Mouse (Mus musculus): ENCODE data around the gene Abr.

Abr gene

GRCm38 (mm10) chr11:76518125-76518524, 104.0 kb downstream of the Abr start:
- no peak for DNase-seq (ENCODE audit: low spot score in 2 of 2)

DNA sequence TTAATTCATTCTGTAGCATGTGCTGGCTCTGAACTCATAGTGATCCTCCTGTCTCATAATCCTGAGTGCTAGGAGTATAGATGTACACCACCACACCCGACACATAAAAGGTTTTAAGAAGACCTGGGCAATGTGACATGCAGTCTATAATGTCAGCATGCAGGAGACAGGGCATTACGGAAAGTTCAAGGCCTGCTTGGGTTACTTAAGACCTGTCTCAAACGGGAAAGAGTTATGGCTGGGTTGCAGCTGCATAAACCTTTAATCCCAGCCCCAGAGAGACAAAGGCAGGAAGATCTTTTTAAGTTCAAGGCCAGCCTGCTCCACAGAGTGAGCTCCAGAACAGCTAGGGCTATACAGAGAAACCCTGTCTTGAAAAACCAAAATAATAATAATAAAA, 105.2 kb downstream of the Abr start:
- no peak for DNase-seq (ENCODE audit: low spot score in 2 of 2)

DNA sequence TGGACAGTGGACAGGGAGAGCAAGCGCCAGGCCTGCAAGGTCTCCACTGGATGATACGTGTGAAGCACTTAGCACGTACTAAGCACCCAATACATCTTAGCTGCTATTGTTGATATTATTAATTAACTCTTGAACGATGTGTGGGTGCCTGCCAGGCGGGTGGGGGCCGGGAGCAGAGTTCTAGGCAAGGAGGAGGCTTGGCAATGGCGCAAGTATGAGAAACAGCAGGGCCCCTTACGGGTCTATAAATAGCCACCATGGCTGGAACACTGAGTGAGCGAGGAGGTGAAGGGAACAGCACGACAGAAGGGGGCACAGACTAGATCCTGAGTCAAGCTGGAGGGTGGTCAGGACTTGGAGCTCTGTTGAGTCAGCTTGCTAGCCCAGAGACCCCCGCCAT, 107.0 kb downstream of the Abr start:
- no peak for DNase-seq (ENCODE audit: low spot score in 2 of 2)

GRCm38 (mm10) chr11:76510977-76511376, 111.1 kb downstream of the Abr start:
- no peak for DNase-seq (ENCODE audit: low spot score in 2 of 2)

- no peak for DNase-seq (ENCODE audit: low spot score in 2 of 2)
These were observed 112.1 kb downstream of the Abr start for GRCm38 (mm10) chr11:76509751-76510723.

DNA sequence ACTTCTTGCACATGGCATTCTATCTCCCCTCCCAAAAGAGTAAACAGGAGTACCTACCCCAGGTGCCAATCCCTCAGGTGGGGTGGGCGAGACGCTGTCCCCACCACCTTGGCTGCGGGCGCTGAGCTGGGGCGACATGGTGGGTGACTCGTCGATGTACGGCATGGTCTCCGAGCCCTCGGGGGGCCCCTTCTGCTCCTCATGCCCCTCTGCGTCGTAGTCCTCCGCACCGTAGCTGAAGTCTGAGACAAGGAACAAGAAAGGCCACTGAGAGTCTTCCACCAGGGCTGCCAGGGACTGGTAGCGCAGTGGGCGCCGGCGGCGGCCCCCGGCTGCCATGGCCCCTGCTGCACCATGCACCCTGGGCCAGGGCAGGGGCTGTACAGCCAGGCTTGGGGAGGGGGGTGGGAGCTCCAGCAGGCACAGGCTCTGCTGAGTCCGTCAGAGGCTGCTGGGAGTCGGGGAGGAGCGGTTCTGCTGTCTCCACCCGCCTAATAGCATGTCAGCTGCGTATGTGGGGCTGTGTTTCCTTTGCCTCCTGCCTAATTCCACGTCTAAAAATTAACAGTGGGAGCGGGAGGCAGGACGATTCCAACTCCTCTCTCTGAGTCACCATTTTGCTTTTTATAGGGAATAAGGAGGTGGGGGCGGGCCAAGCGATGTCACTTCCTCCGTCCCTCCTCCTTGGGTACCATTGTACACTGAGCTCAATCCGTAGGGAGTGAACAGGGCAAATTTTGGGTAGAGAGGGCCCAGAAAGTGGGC, 113.1 kb downstream of the Abr start:
- no peak for DNase-seq (ENCODE audit: low spot score in 2 of 2)

GRCm38 (mm10) chr11:76508125-76508524, 114.0 kb downstream of the Abr start:
- DNase-seq (ENCODE audit: low spot score in 2 of 2): no peak

- no peak for DNase-seq (ENCODE audit: low spot score in 2 of 2)
These were observed 114.6 kb downstream of the Abr start for GRCm38 (mm10) chr11:76507302-76508124.

DNA sequence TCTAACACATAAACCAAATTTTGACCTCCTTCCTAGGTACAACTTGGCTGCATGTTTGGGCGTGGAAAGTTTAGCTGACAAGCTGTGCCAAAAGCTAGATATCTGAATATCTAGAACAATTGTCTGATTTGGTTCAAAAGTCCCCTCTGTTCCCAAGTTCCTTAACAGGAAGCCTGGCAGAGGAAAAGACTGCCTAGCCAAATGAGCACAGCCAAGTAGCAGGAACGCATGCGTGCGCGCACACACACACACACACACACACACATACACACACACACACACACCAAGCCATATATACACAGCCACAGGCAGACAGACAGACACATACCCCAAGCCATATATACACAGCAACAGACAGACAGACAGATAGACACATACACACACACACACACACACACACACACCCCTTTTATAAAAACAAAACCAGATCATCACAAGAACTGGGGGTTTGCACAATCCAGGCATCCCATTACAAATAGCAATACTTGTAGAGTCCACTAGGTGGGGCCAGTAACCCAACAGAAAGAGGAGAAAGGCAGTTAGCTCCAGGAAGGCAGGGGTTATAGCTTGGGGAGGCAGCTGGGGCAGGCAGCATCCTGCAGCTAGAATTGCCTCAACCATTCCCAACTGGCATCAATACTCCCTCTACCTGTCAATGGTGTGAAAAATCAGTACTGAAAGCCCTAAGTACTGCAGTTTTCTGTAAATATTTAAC, 115.4 kb downstream of the Abr start:
- DNase-seq (ENCODE audit: low spot score in 2 of 2): peak in 1 of 2 experiments; percentile 71

DNA sequence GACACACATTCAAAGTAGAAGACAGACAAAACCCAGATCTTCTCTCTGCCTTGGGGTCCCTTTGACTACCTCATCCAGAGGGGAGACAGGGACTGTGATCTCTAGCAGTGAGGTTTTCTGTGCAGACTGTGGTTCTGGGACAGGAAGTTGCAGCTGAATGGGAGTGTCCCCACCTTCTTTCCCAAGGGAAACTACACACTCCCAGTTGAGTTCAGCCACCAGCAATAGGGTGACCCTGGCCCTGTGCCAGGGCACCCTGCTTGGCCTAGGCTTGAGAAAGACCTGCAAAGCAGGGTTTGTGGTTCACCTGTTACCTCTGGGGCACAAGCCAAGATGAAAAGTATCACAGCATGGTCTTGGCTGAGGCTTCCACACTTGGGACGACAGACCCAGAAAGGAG, 117.0 kb downstream of the Abr start:
- no peak for DNase-seq (ENCODE audit: low spot score in 2 of 2)

DNA sequence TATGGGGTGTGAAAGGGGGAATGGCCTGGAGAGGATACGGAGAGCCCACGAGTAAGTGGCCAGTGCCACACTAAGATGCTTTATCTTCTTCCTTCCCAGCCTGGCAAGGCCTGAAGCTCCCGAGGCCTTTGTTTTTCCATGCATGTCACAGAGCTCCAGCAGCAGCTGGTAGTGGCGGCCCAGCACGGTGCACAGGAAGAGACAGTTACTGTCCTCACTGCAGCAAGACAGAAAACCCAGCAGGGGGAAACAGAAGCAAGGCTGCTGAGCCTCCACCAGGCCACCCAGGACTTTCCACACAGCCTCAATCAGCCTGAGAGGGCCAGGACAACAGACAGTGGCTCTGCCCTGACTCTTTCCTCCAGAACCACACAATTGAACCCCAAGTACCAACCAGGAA, 118.1 kb downstream of the Abr start:
- no peak for DNase-seq (ENCODE audit: low spot score in 2 of 2)

GRCm38 (mm10) chr11:76499987-76500386, 122.1 kb downstream of the Abr start:
- DNase-seq (ENCODE audit: low spot score in 2 of 2): no peak

DNA sequence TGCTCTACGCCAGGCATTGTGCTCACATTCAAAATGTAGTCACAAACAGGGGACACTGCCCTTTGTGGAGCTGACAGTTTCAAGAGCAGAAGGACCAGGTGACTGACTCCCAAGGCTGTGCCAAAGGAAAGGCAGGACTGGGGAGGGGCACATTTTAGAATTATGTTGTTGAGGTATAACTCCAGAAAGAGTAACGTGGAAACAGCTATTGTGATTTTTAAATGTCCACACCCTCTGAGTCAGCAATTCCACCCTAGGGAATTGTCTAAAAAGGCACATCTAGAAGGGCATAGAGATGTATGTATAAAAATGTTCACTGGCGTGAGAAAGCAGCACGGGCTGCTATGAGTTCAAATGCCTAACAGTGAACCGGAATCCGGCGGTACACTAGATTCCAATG, 122.5 kb downstream of the Abr start:
- DNase-seq (ENCODE audit: low spot score in 2 of 2): no peak

DNA sequence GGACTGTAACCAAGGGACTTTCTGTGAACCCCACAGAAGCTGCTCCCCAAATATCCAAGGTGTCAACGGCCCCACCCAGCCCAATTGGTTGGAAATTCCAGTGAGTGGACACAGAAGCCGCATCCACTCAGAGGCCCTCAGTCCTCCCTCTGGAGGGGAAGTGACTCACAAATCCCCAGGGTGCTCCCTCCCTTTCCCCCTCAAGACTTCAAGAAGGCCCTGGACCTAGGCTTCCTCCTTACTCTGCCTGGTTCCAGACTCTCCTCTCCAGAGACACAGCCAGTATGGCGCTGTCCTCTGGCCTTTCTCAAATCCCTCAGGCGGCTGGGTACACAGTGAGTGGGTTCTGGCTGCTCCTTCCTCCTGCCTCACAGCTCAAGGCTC, 124.4 kb downstream of the Abr start:
- DNase-seq (ENCODE audit: low spot score in 2 of 2): no peak

DNA sequence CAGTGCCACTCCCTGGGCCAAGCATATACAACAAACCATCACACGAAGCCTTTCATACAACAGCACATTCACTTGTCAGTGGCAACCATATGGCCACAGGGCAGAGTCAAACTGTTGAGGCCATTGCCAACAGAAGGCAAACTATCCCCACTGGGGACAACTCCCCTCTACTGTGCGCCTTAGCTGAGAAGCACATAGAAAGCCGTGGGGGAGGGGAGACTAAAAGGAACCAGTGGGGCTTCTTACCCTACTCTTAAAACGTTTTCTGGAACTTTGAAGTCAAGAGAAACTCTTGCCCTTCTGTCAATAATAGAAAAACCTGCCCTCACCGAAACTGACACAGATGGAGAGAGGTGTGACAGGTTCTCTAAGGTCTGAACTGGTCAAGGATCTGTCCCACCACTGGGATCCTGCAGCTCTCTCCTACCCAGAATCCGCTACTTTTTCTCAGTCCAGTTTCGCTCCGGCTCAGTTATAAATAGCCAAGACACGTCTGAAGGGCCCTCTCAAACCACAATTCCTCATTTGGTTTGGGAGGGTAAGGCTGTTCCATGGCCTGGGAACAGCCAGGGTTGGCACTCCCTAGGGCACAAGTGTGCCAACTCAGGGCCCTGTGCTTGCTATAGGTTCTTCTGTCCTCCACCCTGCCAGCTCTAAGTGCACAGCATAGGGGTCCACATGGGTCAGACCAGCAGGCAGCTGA, 124.9 kb downstream of the Abr start:
- no peak for DNase-seq (ENCODE audit: low spot score in 2 of 2)

DNA sequence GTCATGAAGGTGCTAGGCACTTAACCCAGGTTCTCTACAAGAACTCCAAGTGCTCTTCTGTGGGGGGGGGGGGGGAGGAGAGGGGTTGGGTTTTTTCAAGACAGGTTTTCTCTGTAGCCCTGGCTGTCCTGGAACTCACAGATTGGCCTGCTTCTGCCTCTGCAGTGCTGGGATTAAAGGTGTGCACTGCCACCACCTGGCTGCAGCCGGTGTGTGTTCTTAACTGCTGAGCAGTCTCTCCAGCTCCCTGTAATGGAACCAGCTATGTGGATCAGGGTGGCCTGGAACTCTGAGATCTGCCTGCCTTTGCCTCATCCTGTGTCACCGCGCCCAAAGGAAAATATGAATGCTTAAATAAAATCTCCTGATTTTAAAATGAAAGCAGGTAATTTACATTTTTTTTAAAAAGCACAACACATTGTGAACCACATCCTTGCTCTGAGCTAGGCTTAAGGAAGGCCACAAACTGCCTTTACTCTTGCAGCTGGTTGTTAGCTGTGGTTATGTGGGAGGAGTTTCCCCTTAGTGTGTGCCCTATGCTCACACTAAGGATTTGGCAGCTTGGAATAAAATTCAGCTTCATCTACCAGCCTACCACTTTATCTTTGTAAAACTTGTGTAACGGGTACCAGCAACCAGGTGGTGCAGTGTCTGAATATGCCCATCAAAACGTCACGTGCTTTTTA, 125.9 kb downstream of the Abr start:
- no peak for DNase-seq (ENCODE audit: low spot score in 2 of 2)

DNA sequence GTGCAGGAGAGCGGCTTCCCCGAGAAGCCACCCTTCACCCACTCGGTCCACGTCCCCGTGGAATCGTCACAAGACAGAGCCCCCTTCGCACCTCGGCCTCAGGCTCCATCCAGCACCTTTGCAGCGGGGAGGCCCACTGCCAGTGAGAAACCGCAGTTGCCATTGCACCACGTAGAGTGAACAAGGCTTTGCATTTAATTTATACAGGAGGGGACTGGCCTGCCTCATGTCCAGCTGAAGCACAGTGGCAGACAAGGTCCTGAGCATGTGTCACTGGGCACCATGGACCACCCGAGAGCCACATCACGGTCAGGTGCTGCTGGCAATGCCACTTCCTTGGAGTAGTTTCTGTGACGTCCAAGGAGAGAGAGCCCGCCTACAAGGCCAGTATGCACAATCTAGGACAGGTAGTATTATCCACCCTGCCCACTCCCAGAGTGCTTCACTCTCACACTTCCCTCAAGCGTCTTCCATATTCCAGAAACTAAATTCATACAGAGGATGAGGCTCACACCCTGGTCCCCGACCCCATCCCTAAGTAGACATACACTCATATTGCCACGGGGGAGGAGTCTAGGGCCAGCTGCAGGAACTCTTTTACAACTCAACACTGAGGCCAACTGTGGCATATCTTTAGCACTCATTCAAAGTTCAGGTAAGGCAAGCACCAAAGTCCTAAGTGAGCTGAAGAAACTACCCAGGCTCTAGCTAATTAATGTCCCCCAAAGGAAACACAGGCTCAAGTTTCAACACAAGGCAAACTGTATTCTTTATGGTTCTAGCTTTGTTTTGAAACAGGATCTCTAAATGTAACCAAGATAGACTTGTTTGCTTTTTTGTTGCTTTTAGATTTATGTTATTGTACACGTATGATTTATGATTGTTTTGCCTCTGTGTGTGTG, 126.7 kb downstream of the Abr start:
- no peak for DNase-seq (ENCODE audit: low spot score in 2 of 2)

GRCm38 (mm10) chr11:76494360-76495126, 127.6 kb downstream of the Abr start:
- peak; percentile 78 to 84 for DNase-seq (ENCODE audit: low spot score in 2 of 2)
